Mouse (Mus musculus) small intestine, adult 2 months (tissue): ENCODE data around the gene Phrf1.

ENCODE experiments used
- CTCF ChIP-seq: fragments of 200-500 bp; IDR thresholded peaks from 2 replicates; pipeline ENCODE4 v1.5.1; 2012; ENCODE audit warnings: low read depth, mild to moderate bottlenecking, control low read depth, inconsistent platforms, low read length, moderate library complexity, mixed read lengths; ENCODE audit not compliant: insufficient replicate concordance, insufficient read length; ENCODE audit errors: extremely low read depth
- POLR2A ChIP-seq: fragments of 200-500 bp; IDR thresholded peaks from 2 replicates; pipeline ENCODE4 v1.6.1; 2012; ENCODE audit warnings: low read depth, mild to moderate bottlenecking, control low read depth, inconsistent platforms, low read length, moderate library complexity

- no peak for TF ChIP-seq POLR2A
- TF ChIP-seq CTCF: no peak
Measured at GRCm38 (mm10) chr7:141218141-141218540, 10.4 kb upstream of the Phrf1 start.
